Mouse (Mus musculus) heart, embryonic 11.5 days (tissue): ENCODE data around the gene Tldc2. TPM values are rescaled to one million over a fixed set of nuclear protein-coding genes. Genes with fewer than 3 reads are reported as not detected.
A peak's percentile ranks its signal among the peaks of the same experiment; 100 is the strongest.

Experiments used
- ATAC-seq: fragments of 200-750 bp; cut with Nextera tagmentation; replicated peaks from 2 replicates; pipeline ENCODE4 v1.8.0; 2017; ENCODE audit warnings: moderate library complexity; ENCODE audit not compliant: insufficient number of reproducible peaks, low FRiP score, low TSS enrichment
- H3K27ac ChIP-seq: fragments of 300-500 bp; sonication (generic); 2 replicates; pipeline ENCODE4 v1.5.1; 2014; ENCODE audit warnings: mild to moderate bottlenecking, low read depth, low read length
- H3K27me3 ChIP-seq: fragments of 300-500 bp; sonication (generic); 2 replicates; pipeline ENCODE4 v1.6.1; 2014; ENCODE audit warnings: mild to moderate bottlenecking, low read length, mixed read lengths; ENCODE audit not compliant: control insufficient read depth, insufficient read depth
- H3K36me3 ChIP-seq: fragments of 300-500 bp; sonication (generic); 2 replicates; pipeline ENCODE4 v1.6.1; 2014; ENCODE audit warnings: mild to moderate bottlenecking, low read length, moderate library complexity, mixed read lengths; ENCODE audit not compliant: control insufficient read depth, insufficient read depth
- H3K4me1 ChIP-seq: fragments of 300-500 bp; sonication (generic); 2 replicates; pipeline ENCODE4 v1.6.1; 2014; ENCODE audit warnings: low read length; ENCODE audit not compliant: control insufficient read depth, insufficient read depth
- H3K4me2 ChIP-seq: fragments of 300-500 bp; sonication (generic); 2 replicates; pipeline ENCODE4 v1.6.1; 2014; ENCODE audit warnings: mild to moderate bottlenecking, moderate library complexity
- H3K4me3 ChIP-seq: fragments of 300-500 bp; sonication (generic); 2 replicates; pipeline ENCODE4 v1.5.1; 2014; ENCODE audit warnings: low read depth, low read length
- H3K9ac ChIP-seq: fragments of 300-500 bp; sonication (generic); 2 replicates; pipeline ENCODE4 v1.6.1; 2014; ENCODE audit warnings: mild to moderate bottlenecking, low read depth, low read length, moderate library complexity
- H3K9me3 ChIP-seq: fragments of 300-500 bp; sonication (generic); replicated peaks from 2 replicates; pipeline ENCODE4 v1.6.1; 2016; ENCODE audit warnings: low read length; ENCODE audit not compliant: control insufficient read depth
- WGBS: fragments of 180-500 bp; shearing (Covaris S2); extraction: QIAGEN DNeasy Blood & Tissue Kit; methylation state at CpG from one replicate; pipeline ENCODE4 v1.1.7; 2014; ENCODE audit not compliant: insufficient replicate concordance; 5-methylcytosine and 5-hydroxymethylcytosine counted together
- polyA plus RNA-seq: library from polyadenylated mRNA; unstranded; fragments of >200 nt; fragmentation: Nextera tagmentation; extraction: Ambion mirVana; gene quantifications from 2 replicates; pipeline ENCODE4 v1.2.1, GENCODE M21; 2014

The Tldc2 gene
- polyA plus RNA-seq, 1 experiment from 2014 or later: 0.26 TPM

- no peak overlapping the region for H3K27ac ChIP-seq
Measured at GRCm38 (mm10) chr2:157048395-157049181, 38.3 kb upstream of the Tldc2 start.

GRCm38 (mm10) chr2:157049831-157050243 is 37.0 kb upstream of the Tldc2 start:
- ATAC-seq: no peak
- Histone ChIP-seq H3K27ac (no peak overlapping the region), H3K4me1 (peaks cover 8% of the 10 kb centered on the region), H3K9ac (no peak overlapping the region; the same call in 1 of the 2 replicates), H3K9me3 (no peaks in the 10 kb centered on the region), H3K4me3 (no peak overlapping the region), H3K4me2 (no peak overlapping the region), H3K36me3 (peaks cover 21% of the 10 kb centered on the region), H3K27me3 (no peaks in the 10 kb centered on the region)
- 62% methylated on average over 8 of the region's 8 CpGs for WGBS

More at GRCm38 (mm10) chr2:157048395-157049181, 38.3 kb upstream of the Tldc2 start:
- no peak overlapping the region for H3K4me3 ChIP-seq
- no peak for ATAC-seq
- no peaks in the 10 kb centered on the region for H3K9me3 ChIP-seq
- no peaks in the 10 kb centered on the region for H3K27me3 ChIP-seq
- no peak overlapping the region for H3K4me2 ChIP-seq
- peaks cover 31% of the 10 kb centered on the region for H3K36me3 ChIP-seq
- WGBS: 87% methylated on average over 13 of the region's 13 CpGs
- no peak overlapping the region for H3K9ac ChIP-seq
- H3K4me1 ChIP-seq: peaks cover 8% of the 10 kb centered on the region

GRCm38 (mm10) chr2:157052448-157052847 is 34.4 kb upstream of the Tldc2 start:
- Histone ChIP-seq H3K9me3 (no peaks in the 10 kb centered on the region), H3K4me3 (no peak overlapping the region), H3K4me1 (peaks cover 11% of the 10 kb centered on the region), H3K27me3 (no peaks in the 10 kb centered on the region), H3K36me3 (peaks cover 7% of the 10 kb centered on the region), H3K9ac (no peak overlapping the region), H3K4me2 (no peak overlapping the region), H3K27ac (peak overlapping the region; percentile 46; the same call in 1 of the 2 replicates)
- 65% methylated on average over 8 of the region's 8 CpGs for WGBS
- ATAC-seq: no peak

- Histone ChIP-seq H3K27ac (no peak overlapping the region), H3K4me3 (no peak overlapping the region), H3K4me1 (peaks cover 11% of the 10 kb centered on the region), H3K36me3 (peaks cover 7% of the 10 kb centered on the region), H3K9ac (no peak overlapping the region), H3K4me2 (no peak overlapping the region), H3K9me3 (no peaks in the 10 kb centered on the region), H3K27me3 (no peaks in the 10 kb centered on the region)
- ATAC-seq: no peak
- 88% methylated on average over 5 of the region's 5 CpGs for WGBS
Measured at GRCm38 (mm10) chr2:157053124-157053523, 33.7 kb upstream of the Tldc2 start.

GRCm38 (mm10) chr2:157053787-157054186 is 33.1 kb upstream of the Tldc2 start:
- Histone ChIP-seq H3K27ac (no peak overlapping the region), H3K4me2 (no peak overlapping the region), H3K9ac (no peak overlapping the region), H3K27me3 (no peaks in the 10 kb centered on the region), H3K9me3 (no peaks in the 10 kb centered on the region), H3K36me3 (peaks cover 7% of the 10 kb centered on the region), H3K4me1 (peaks cover 16% of the 10 kb centered on the region), H3K4me3 (no peak overlapping the region)
- 75% methylated on average over 4 of the region's 4 CpGs for WGBS
- no peak for ATAC-seq

GRCm38 (mm10) chr2:157054297-157054696 is 32.6 kb upstream of the Tldc2 start:
- 0 out of 2 replicates have a peak overlapping the region, but pooled peaks have one; percentile 37 for H3K27ac ChIP-seq
- H3K27me3 ChIP-seq: no peaks in the 10 kb centered on the region
- no peak overlapping the region for H3K4me2 ChIP-seq
- no peak overlapping the region for H3K4me3 ChIP-seq
- 73% methylated on average over 8 of the region's 8 CpGs for WGBS
- no peak for ATAC-seq
- H3K9ac ChIP-seq: no peak overlapping the region
- no peaks in the 10 kb centered on the region for H3K9me3 ChIP-seq
- H3K36me3 ChIP-seq: peaks cover 7% of the 10 kb centered on the region
- peaks cover 22% of the 10 kb centered on the region for H3K4me1 ChIP-seq

GRCm38 (mm10) chr2:157054816-157055215 is 32.0 kb upstream of the Tldc2 start:
- peaks cover 21% of the 10 kb centered on the region for H3K4me1 ChIP-seq
- no peak overlapping the region for H3K4me3 ChIP-seq
- H3K27ac ChIP-seq: peak overlapping the region; percentile 37; the same call in 1 of the 2 replicates
- WGBS: 65% methylated on average over 5 of the region's 5 CpGs
- H3K27me3 ChIP-seq: no peaks in the 10 kb centered on the region
- no peak for ATAC-seq
- no peaks in the 10 kb centered on the region for H3K9me3 ChIP-seq
- H3K9ac ChIP-seq: 0 out of 2 replicates have a peak overlapping the region, but pooled peaks have one; percentile 46
- no peak overlapping the region for H3K4me2 ChIP-seq
- H3K36me3 ChIP-seq: peaks cover 10% of the 10 kb centered on the region

- no peaks in the 10 kb centered on the region for H3K27me3 ChIP-seq
- H3K27ac ChIP-seq: no peak overlapping the region
- no peak overlapping the region for H3K4me3 ChIP-seq
- H3K9ac ChIP-seq: no peak overlapping the region
- peaks cover 10% of the 10 kb centered on the region for H3K36me3 ChIP-seq
- peaks cover 18% of the 10 kb centered on the region for H3K4me1 ChIP-seq
- H3K4me2 ChIP-seq: no peak overlapping the region
- no peak for ATAC-seq
- 89% methylated on average over 6 of the region's 6 CpGs for WGBS
- no peaks in the 10 kb centered on the region for H3K9me3 ChIP-seq
Measured at GRCm38 (mm10) chr2:157055721-157056120, 31.1 kb upstream of the Tldc2 start.

- Histone ChIP-seq H3K9me3 (no peaks in the 10 kb centered on the region), H3K27me3 (no peaks in the 10 kb centered on the region), H3K9ac (no peak overlapping the region), H3K27ac (no peak overlapping the region), H3K4me2 (no peak overlapping the region), H3K4me3 (no peak overlapping the region), H3K4me1 (peaks cover 18% of the 10 kb centered on the region), H3K36me3 (peaks cover 10% of the 10 kb centered on the region)
- no peak for ATAC-seq
- 83% methylated on average over 3 of the region's 3 CpGs for WGBS
Measured at GRCm38 (mm10) chr2:157057186-157057585, 29.7 kb upstream of the Tldc2 start.
